Mouse (Mus musculus): ENCODE measurements around the gene Cpsf2.

DNA sequence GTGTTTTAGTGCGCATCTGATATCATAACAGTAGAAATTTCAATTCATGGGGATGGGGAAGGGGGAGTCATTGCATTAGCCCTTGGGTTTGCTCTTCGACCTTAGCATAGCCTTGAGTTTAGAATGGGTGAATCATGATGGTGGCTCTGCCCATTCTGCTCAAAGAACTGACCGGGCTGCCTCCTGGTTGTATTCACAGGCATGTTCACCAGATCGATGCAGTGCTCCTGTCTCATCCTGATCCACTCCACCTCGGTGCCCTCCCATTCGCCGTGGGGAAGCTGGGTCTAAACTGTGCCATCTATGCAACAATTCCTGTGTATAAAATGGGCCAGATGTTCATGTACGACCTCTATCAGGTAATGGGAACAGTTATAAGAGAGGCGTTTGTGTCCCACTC is 7.2 kb downstream of the Cpsf2 start:
- no peak for TF ChIP-seq HCFC1 (IDR thresholded peaks at IDR 0.05; ENCODE audit: borderline replicate concordance, insufficient read depth, low read length)
- TF ChIP-seq ZC3H11A (IDR thresholded peaks at IDR 0.05; ENCODE audit: borderline replicate concordance, low read depth, low read length), result no peak
- TF ChIP-seq ZNF384 (IDR thresholded peaks at IDR 0.05; ENCODE audit: low read depth, low read length), result no peak
- TF ChIP-seq CHD2 (IDR thresholded peaks at IDR 0.05; ENCODE audit: low read depth, low read length), result no peak
